Mouse (Mus musculus) testis, postnatal 10 days (tissue): ENCODE data around the gene Sorbs2.

Experiments used
- DNase-seq: peaks from one replicate; pipeline ENCODE4 v3.0.0; 2021; ENCODE audit warnings: low spot score

Gene Sorbs2

DNA sequence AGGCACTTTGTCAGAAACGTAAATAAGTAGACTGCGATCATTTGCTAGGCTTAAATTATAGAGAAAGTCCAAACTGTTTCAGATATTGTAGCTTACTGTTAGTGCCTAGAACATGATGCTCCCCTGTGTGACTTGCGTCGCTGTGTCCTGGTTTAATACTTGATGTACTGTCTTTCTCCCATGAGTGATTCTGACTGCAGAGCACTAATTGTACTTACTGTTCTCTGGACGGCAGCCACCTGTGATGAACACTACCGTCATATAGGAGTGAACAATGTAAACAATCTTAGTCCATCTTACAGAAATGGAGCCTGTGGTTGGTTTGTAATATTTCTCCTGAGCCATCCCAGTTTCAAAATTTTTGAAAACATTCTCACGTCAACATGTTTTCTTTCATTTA lies 248.4 kb downstream of the Sorbs2 start:
- DNase-seq, result no peak

- no peak for DNase-seq
Observed at GRCm38 (mm10) chr8:45760622-45761021, 253.0 kb downstream of the Sorbs2 start.

GRCm38 (mm10) chr8:45761053-45761452 lies 253.5 kb downstream of the Sorbs2 start:
- DNase-seq, result no peak

- no peak for DNase-seq
Observed at GRCm38 (mm10) chr8:45762982-45763689, 255.5 kb downstream of the Sorbs2 start.

- no peak for DNase-seq
Observed at GRCm38 (mm10) chr8:45763690-45764342, 256.2 kb downstream of the Sorbs2 start.

GRCm38 (mm10) chr8:45766138-45766537 lies 258.6 kb downstream of the Sorbs2 start:
- DNase-seq, result no peak

DNA sequence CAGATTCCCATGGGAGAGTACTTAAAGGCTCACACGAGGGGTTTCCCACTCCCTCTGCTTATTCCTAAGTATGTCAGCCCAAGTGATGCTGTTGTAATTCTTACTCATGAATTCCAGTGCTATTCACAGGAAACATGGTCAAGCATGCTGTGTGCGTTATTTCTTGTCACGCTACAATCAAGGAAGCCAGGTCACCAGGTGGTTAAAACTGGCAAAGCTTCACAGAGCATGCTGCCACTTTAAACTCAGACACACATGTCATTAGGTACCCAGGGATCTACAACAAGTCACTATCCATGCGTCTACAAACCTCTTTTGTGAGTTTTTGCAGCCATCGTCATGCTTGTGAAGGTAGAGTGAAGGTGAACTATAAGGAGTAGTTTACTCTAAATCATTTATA lies 267.3 kb downstream of the Sorbs2 start:
- no peak for DNase-seq

GRCm38 (mm10) chr8:45775481-45775880 lies 267.9 kb downstream of the Sorbs2 start:
- no peak for DNase-seq

GRCm38 (mm10) chr8:45776366-45776765 lies 268.8 kb downstream of the Sorbs2 start:
- no peak for DNase-seq

- DNase-seq, result no peak
Observed at GRCm38 (mm10) chr8:45776977-45777376, 269.4 kb downstream of the Sorbs2 start.

DNA sequence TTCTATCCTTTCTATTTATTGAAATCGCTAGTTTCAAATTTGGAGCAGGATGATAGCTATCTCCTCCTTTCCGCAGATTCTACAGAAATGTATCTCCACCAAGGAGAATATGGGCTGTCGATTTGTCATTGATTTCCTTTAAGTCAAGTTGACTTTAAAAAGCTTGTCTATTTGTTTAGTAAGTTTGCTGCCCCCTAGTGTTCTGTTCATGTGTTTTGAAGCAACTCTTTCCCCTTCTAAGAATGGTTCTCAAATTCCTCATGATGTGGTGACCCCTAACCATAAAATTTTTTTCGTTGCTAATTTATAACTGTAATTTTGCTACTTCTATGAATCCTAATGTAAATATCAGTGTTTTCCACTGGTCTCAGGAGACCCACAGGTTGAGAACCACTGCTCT lies 273.0 kb downstream of the Sorbs2 start:
- no peak for DNase-seq

GRCm38 (mm10) chr8:45788610-45789009 lies 281.0 kb downstream of the Sorbs2 start:
- no peak for DNase-seq

DNA sequence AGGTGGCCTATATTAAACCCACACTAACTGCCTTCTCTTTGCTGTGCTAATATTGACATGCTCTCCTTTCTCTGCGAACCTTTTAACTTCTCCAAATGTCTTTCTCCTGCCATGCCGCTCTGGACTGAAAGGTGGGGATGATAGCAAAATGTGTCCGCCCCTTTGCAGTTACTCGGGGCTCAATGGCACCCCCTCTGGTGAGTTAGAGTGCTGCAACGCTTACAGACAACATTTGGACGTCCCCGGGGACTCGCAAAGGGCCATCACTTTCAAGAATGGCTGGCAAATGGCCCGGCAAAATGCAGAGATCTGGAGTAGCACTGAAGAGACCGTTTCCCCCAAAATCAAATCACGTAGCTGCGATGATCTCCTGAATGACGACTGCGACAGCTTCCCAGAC lies 287.3 kb downstream of the Sorbs2 start:
- peak; percentile 55 for DNase-seq

DNA sequence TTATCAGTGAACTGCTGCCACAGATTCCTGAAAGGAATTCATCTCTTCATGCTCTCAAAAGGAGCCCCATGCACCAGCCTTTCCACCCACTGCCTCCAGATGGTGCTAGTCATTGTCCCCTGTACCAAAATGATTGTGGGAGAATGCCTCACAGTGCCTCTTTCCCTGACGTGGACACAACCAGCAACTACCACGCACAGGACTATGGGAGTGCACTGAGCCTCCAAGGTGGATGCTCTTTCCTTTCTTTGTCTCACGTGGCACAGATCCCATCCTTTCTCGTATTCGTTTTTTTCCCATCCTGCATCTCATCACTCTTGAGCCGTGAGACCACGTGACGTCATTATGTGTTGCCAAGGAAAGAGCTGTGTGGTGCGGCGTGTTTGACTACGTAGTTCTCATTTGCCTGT lies 288.7 kb downstream of the Sorbs2 start:
- DNase-seq, result peak; percentile 63

- no peak for DNase-seq
Observed at GRCm38 (mm10) chr8:45799517-45799916, 291.9 kb downstream of the Sorbs2 start.

GRCm38 (mm10) chr8:45808597-45808996 lies 301.0 kb downstream of the Sorbs2 start:
- DNase-seq, result no peak

- peak; percentile 81 for DNase-seq
Observed at GRCm38 (mm10) chr8:45816765-45817426, 309.3 kb downstream of the Sorbs2 start.

GRCm38 (mm10) chr8:45821650-45822049 lies 314.1 kb downstream of the Sorbs2 start:
- DNase-seq, result no peak

DNA sequence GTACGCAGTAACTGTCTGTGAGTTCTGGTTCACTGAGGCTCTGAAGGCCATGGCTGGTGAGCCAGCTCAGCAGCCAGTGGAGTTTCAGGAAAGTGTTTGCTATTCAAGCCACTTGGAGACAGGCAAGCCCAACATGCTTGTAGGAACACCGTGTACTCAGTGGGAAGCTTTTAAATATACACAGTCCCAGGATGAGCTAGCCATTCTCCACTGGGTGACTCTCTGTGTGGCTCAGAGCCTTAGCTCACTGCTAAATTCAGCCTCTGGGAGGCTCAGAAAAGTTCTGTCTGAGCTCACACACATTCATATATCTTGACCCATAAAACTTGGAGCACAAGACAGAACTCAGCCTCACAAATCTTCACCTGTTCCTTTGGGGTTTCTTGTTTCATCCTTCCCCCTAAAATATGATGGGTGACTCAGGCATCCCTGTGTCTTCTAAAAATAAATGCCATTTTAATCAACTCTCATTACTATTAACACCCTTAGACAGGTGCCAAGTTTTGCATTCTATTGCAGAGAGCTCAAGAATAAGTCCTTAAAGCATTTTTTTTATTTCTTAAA lies 322.5 kb downstream of the Sorbs2 start:
- no peak for DNase-seq

DNA sequence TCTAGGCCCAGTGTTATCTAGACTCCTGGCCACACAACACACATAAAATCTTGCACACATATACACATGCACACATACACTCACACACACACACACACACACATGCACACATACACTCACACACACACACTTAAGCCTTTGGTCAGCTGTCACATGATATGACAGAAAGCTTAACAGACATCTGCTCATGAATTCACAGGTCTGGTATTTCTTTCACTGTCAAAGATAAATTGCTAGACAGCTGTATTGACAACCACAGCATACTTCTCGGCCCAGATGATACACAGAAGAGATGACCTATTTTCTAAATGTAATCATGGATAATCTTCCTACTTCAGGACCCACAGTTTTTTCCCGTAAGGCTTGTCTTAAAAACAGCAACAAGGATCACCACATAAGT lies 326.3 kb downstream of the Sorbs2 start:
- DNase-seq, result no peak

DNA sequence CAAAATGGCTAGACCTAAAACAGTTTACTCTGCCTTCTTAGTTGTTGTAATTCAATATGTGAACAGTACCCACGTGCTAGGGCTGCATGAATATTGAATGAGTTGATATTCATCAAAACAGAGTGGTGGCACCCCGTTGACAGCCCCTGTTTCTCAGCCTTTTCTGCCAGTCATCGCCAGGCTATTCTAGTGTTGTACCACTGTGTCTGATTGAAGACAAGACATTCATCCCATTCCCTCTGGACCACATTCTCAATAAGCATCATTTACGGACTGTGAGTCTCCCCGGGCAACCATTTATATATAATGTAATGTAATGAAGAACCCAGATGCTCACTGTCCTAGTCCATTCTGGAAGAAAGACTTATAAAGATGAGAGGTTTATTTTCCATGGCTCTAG lies 335.7 kb downstream of the Sorbs2 start:
- DNase-seq, result no peak

GRCm38 (mm10) chr8:45844097-45844885 lies 336.7 kb downstream of the Sorbs2 start:
- DNase-seq, result no peak
